Mouse (Mus musculus) MEL (cell line): Measurements from ENCODE around the gene Btbd11. TPM values are rescaled to one million over a fixed set of nuclear protein-coding genes. Genes with fewer than 3 reads are reported as not detected.
"Not testable (repeated sequence)": the region's sequence is repeated elsewhere in the genome, so short reads cannot be mapped to it uniquely, and the experiment has no call there.

Experiments used
- DNase-seq: peaks from one replicate; pipeline ENCODE4 v3.0.0; 2011; ENCODE audit warnings: low read depth, low spot score
- H3K27ac ChIP-seq: 2 replicates; pipeline ENCODE4 v1.5.1; 2012; ENCODE audit warnings: low read depth, mild to moderate bottlenecking, control low read depth, low read length, moderate library complexity; ENCODE audit not compliant: control insufficient read depth
- H3K27me3 ChIP-seq, 2 experiments: fragments of 150-350 bp in 1 of 2; sonication (generic) in 1 of 2; 2 replicates each; pipeline ENCODE4 v1.6.1; 2012; ENCODE audit warnings: low read length in 2 of 2, mild to moderate bottlenecking in 2 of 2, improper control_type of control experiment in 1 of 2, moderate library complexity in 1 of 2; ENCODE audit not compliant: insufficient read depth in 2 of 2, control insufficient read depth in 1 of 2
- H3K36me3 ChIP-seq, 2 experiments: 2 replicates each; pipeline ENCODE4 v1.6.1; 2012 to 2014; ENCODE audit warnings: low read length in 2 of 2, improper control_type of control experiment in 1 of 2, inconsistent platforms in 1 of 2, mild to moderate bottlenecking in 1 of 2; ENCODE audit not compliant: insufficient read depth in 2 of 2, control insufficient read depth in 1 of 2
- H3K4me1 ChIP-seq, 2 experiments: fragments of 150-350 bp in 1 of 2; sonication (generic) in 1 of 2; 2 replicates each; pipeline ENCODE4 v1.6.1; 2012; ENCODE audit warnings: low read length in 2 of 2, improper control_type of control experiment in 1 of 2, mild to moderate bottlenecking in 1 of 2; ENCODE audit not compliant: insufficient read depth in 2 of 2, control insufficient read depth in 1 of 2
- H3K4me3 ChIP-seq, 2 experiments: fragments of 150-350 bp in 1 of 2; sonication (generic) in 1 of 2; 2 replicates each; pipeline ENCODE4 v1.5.1; 2012; ENCODE audit warnings: low read depth in 2 of 2, low read length in 2 of 2, mild to moderate bottlenecking in 2 of 2, moderate library complexity in 2 of 2, control low read depth in 1 of 2, improper control_type of control experiment in 1 of 2; ENCODE audit not compliant: control insufficient read depth in 1 of 2, insufficient read depth in 1 of 2
- H3K79me2 ChIP-seq: 2 replicates; pipeline ENCODE4 v1.6.1; 2012; ENCODE audit warnings: mild to moderate bottlenecking, low read length, moderate library complexity; ENCODE audit not compliant: control insufficient read depth, poor library complexity, insufficient read depth
- H3K9ac ChIP-seq: 2 replicates; pipeline ENCODE4 v1.6.1; 2012; ENCODE audit warnings: low read depth, mild to moderate bottlenecking, control low read depth, low read length, moderate library complexity; ENCODE audit not compliant: control insufficient read depth, poor library complexity, severe bottlenecking
- H3K9me3 ChIP-seq: fragments of 150-350 bp; sonication (generic); replicated peaks from 2 replicates; pipeline ENCODE4 v1.6.1; 2012; ENCODE audit warnings: mild to moderate bottlenecking, low read length, improper control_type of control experiment, moderate library complexity; ENCODE audit not compliant: insufficient read depth
- CHD2 ChIP-seq: IDR thresholded peaks from 2 replicates; pipeline ENCODE4 v1.6.1; 2011; ENCODE audit warnings: low read length, improper control_type of control experiment
- CTCF ChIP-seq, 3 experiments: IDR thresholded peaks in 2 of 3; conservative IDR thresholded peaks in 1 of 3; 2 replicates each; pipeline ENCODE4 v1.5.1; 2011 to 2012; ENCODE audit warnings: low read length in 3 of 3, low read depth in 2 of 3, mild to moderate bottlenecking in 2 of 3, improper control_type of control experiment in 1 of 3, inconsistent platforms in 1 of 3, mixed read lengths in 1 of 3, moderate library complexity in 1 of 3; ENCODE audit not compliant: control insufficient read depth in 1 of 3, insufficient read depth in 1 of 3, poor library complexity in 1 of 3, severe bottlenecking in 1 of 3
- E2F4 ChIP-seq: IDR thresholded peaks from 2 replicates; pipeline ENCODE4 v1.6.1; 2011; ENCODE audit warnings: low read depth, low read length, improper control_type of control experiment, borderline replicate concordance
- MAFK ChIP-seq: IDR thresholded peaks from 2 replicates; pipeline ENCODE4 v1.6.1; 2011; ENCODE audit warnings: low read depth, mild to moderate bottlenecking, low read length, improper control_type of control experiment, borderline replicate concordance
- MAX ChIP-seq: IDR thresholded peaks from 2 replicates; pipeline ENCODE4 v1.6.1; 2011; ENCODE audit warnings: low read length, improper control_type of control experiment
- MAZ ChIP-seq: IDR thresholded peaks from 2 replicates; pipeline ENCODE4 v1.6.1; 2012; ENCODE audit warnings: low read depth, mild to moderate bottlenecking, inconsistent platforms, low read length, improper control_type of control experiment
- MEF2A ChIP-seq: IDR thresholded peaks from 2 replicates; pipeline ENCODE4 v1.6.1; 2014; ENCODE audit warnings: low read depth, mild to moderate bottlenecking, inconsistent platforms, low read length, improper control_type of control experiment; ENCODE audit not compliant: poor library complexity, insufficient replicate concordance, severe bottlenecking; ENCODE audit errors: extremely low read depth
- MYC ChIP-seq: IDR thresholded peaks from 2 replicates; pipeline ENCODE4 v1.6.1; 2011; ENCODE audit warnings: low read depth, mild to moderate bottlenecking, low read length, improper control_type of control experiment, moderate library complexity
- NELFE ChIP-seq: IDR thresholded peaks from 2 replicates; pipeline ENCODE4 v1.6.1; 2011; ENCODE audit warnings: low read depth, low read length, improper control_type of control experiment
- ZMIZ1 ChIP-seq: IDR thresholded peaks from 2 replicates; pipeline ENCODE4 v1.6.1; 2012; ENCODE audit warnings: low read depth, mild to moderate bottlenecking, inconsistent platforms, low read length, improper control_type of control experiment, moderate library complexity
- ZNF384 ChIP-seq: IDR thresholded peaks from 2 replicates; pipeline ENCODE4 v1.6.1; 2012; ENCODE audit warnings: low read depth, mild to moderate bottlenecking, inconsistent platforms, low read length, improper control_type of control experiment
- polyA plus RNA-seq, 2 experiments: library from polyadenylated mRNA; stranded (reverse) in 1 of 2; unstranded in 1 of 2; fragments of >175 nt in 1 of 2; fragments of >200 nt in 1 of 2; gene quantifications; 2 replicates each; pipeline versions ENCODE4 v1.2.1 to v1.2.4; 2012; ENCODE audit warnings: low replicate concordance in 2 of 2, low read depth in 1 of 2; ENCODE audit not compliant: insufficient read length in 2 of 2, insufficient read depth in 1 of 2, missing spikeins in 1 of 2
- total RNA-seq: library from RNA; depleted of rRNA; stranded (reverse); fragments of 300-350 nt; gene quantifications from 2 replicates; pipeline ENCODE4 v1.2.3, GENCODE M21; 2012; rRNA removed

Btbd11 gene
- total and polyA plus RNA-seq, 3 experiments: not detected

GRCm38 (mm10) chr10:85699721-85700120, 313.1 kb downstream of the Btbd11 start:
- no peak for DNase-seq

GRCm38 (mm10) chr10:85709790-85710189, 323.2 kb downstream of the Btbd11 start:
- not testable (repeated sequence) for H3K27ac ChIP-seq, H3K36me3 ChIP-seq, H3K79me2 ChIP-seq, H3K9me3 ChIP-seq, H3K9ac ChIP-seq, DNase-seq, H3K27me3 ChIP-seq, H3K4me3 ChIP-seq, H3K4me1 ChIP-seq

More at GRCm38 (mm10) chr10:85699721-85700120, 313.1 kb downstream of the Btbd11 start:
- Histone ChIP-seq H3K9me3 (no peaks in the 10 kb centered on the region), H3K9ac (no peak overlapping the region), H3K4me3 (no peak overlapping the region), H3K79me2 (no peaks in the 10 kb centered on the region), H3K36me3 (no peaks in the 10 kb centered on the region), H3K27ac (no peak overlapping the region), H3K27me3 (no peaks in the 10 kb centered on the region), H3K4me1 (no peaks in the 10 kb centered on the region)
- TF ChIP-seq MAZ (no peak), E2F4 (no peak), CTCF (IDR thresholded peaks at IDR 0.05 in 2 of 3, conservative IDR thresholded peaks at IDR 0.05 in 1 of 3; ENCODE audit: control insufficient read depth in 1 of 3, insufficient read depth in 1 of 3, low read depth in 2 of 3, low read length in 3 of 3, poor library complexity in 1 of 3, severe bottlenecking in 1 of 3) (no peak), MEF2A (no peak), CHD2 (no peak), MAFK (no peak), MAX (no peak), ZNF384 (no peak), NELFE (no peak), ZMIZ1 (no peak), MYC (no peak)

Other genes starting within 250 kb of the Btbd11 start
- not detected in 2 replicates for gene Cry1, start 201.8 kb upstream of the Btbd11 start, total RNA-seq
- gene Cry1, start 201.8 kb upstream of the Btbd11 start, polyA plus RNA-seq: not detected